Mouse (Mus musculus) hindbrain, embryonic 12.5 days (tissue): ENCODE results near the gene Aadacl4. TPM values are rescaled to one million over a fixed set of nuclear protein-coding genes. Genes with fewer than 3 reads are reported as not detected.
A peak's percentile ranks its signal among the peaks of the same experiment; 100 is the strongest.
"Not testable (repeated sequence)": the region's sequence is repeated elsewhere in the genome, so short reads cannot be mapped to it uniquely, and the experiment has no call there.

Source experiments
- ATAC-seq: fragments of 200-750 bp; cut with Nextera tagmentation; 2 replicates; pipeline ENCODE4 v1.8.0; 2017; ENCODE audit warnings: moderate TSS enrichment; ENCODE audit not compliant: low FRiP score
- H3K27ac ChIP-seq: fragments of 300-500 bp; sonication (generic); 2 replicates; pipeline ENCODE4 v1.5.1; 2016; ENCODE audit warnings: mild to moderate bottlenecking
- H3K27me3 ChIP-seq: fragments of 300-500 bp; sonication (generic); 2 replicates; pipeline ENCODE4 v1.6.1; 2016; ENCODE audit warnings: mild to moderate bottlenecking
- H3K36me3 ChIP-seq: fragments of 300-500 bp; sonication (generic); 2 replicates; pipeline ENCODE4 v1.6.1; 2016; ENCODE audit warnings: mild to moderate bottlenecking
- H3K4me1 ChIP-seq: fragments of 300-500 bp; sonication (generic); 2 replicates; pipeline ENCODE4 v1.6.1; 2016
- H3K4me2 ChIP-seq: fragments of 300-500 bp; sonication (generic); replicated peaks from 2 replicates; pipeline ENCODE4 v1.6.1; 2016; ENCODE audit warnings: mild to moderate bottlenecking
- H3K4me3 ChIP-seq: fragments of 300-500 bp; sonication (generic); 2 replicates; pipeline ENCODE4 v1.5.1; 2016; ENCODE audit warnings: mild to moderate bottlenecking
- H3K9ac ChIP-seq: fragments of 300-500 bp; sonication (generic); 2 replicates; pipeline ENCODE4 v1.6.1; 2016; ENCODE audit warnings: mild to moderate bottlenecking, moderate library complexity
- H3K9me3 ChIP-seq: fragments of 300-500 bp; sonication (generic); replicated peaks from 2 replicates; pipeline ENCODE4 v1.6.1; 2016; ENCODE audit warnings: mild to moderate bottlenecking
- WGBS: fragments of 180-500 bp; shearing (Covaris S2); methylation state at CpG from one replicate; pipeline ENCODE4 v1.1.7; 2016; 5-methylcytosine and 5-hydroxymethylcytosine counted together
- polyA plus RNA-seq: library from polyadenylated mRNA; unstranded; fragments of >200 nt; fragmentation: Nextera tagmentation; extraction: Ambion mirVana; gene quantifications from 2 replicates; pipeline ENCODE4 v1.2.1, GENCODE M21; 2016

Gene Aadacl4
- polyA plus RNA-seq = not detected in 2 replicates

DNA sequence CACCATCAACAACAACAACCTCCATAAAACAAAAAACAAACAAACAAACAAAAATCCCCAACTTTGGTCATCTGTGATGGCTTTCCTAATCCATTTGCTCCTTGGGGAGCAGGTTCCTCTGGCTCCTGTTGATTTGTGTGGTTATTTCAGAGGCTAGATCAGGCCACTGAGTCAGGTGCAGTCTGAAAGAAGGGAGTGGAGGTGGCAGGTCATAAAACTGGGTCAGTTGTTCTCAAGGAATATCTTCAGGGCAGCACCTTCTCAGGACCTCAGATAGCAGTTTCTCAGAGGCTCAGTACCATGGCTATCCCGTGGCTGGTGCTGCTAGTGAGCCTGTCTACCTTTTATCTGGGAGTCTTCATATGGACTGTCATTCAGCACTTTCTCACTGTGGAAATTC lies at the start of gene Aadacl4:
Gene Aadacl4, plus strand, starts transcription at position 301 of the 400 bp plus-strand sequence.
- no peaks in the 10 kb centered on the region for H3K4me1 ChIP-seq
- H3K27me3 ChIP-seq = no peaks in the 10 kb centered on the region
- ATAC-seq = no peak
- H3K27ac ChIP-seq = no peak within 1 kb of the TSS
- H3K4me3 ChIP-seq = no peak within 1 kb of the TSS
- no peak within 1 kb of the TSS for H3K9ac ChIP-seq
- H3K9me3 ChIP-seq = peaks cover 42% of the 10 kb centered on the region
- no peaks in the 10 kb centered on the region for H3K36me3 ChIP-seq
- WGBS = 50% methylated on average over 1 of the region's 1 CpGs
- H3K4me2 ChIP-seq = no peak within 1 kb of the TSS

DNA sequence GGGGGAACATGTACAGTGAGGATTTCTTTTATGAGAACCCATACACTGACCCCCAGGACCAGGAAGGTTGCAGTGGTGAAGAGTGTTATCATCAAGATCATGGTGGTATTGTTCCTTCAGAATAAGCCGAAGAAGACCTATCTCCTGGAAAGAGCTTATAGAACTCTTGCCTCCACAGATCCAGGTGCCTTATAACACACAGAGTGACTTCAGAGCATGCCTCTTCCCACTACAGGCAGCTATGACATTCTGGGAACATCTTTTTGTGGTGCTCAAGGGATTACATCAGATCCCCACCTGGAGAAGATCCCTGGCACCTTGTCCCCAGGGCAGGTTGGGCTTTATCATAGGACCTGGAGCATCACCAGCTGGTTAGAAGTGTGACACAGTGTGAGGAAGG lies 48.5 kb upstream of the Aadacl4 start, which contains the start of gene Gm13124:
Gene Gm13124, minus strand, starts transcription at position 101 of the 400 bp plus-strand sequence.
- ATAC-seq = no peak
- no peaks in the 10 kb centered on the region for H3K4me1 ChIP-seq
- H3K4me2 ChIP-seq = no peak within 1 kb of the TSS
- H3K4me3 ChIP-seq = no peak within 1 kb of the TSS
- H3K9me3 ChIP-seq = peaks cover 50% of the 10 kb centered on the region
- no peak within 1 kb of the TSS for H3K27ac ChIP-seq
- H3K36me3 ChIP-seq = no peaks in the 10 kb centered on the region
- H3K27me3 ChIP-seq = no peaks in the 10 kb centered on the region
- WGBS = 100% methylated on average over 1 of the region's 1 CpGs
- no peak within 1 kb of the TSS for H3K9ac ChIP-seq

DNA sequence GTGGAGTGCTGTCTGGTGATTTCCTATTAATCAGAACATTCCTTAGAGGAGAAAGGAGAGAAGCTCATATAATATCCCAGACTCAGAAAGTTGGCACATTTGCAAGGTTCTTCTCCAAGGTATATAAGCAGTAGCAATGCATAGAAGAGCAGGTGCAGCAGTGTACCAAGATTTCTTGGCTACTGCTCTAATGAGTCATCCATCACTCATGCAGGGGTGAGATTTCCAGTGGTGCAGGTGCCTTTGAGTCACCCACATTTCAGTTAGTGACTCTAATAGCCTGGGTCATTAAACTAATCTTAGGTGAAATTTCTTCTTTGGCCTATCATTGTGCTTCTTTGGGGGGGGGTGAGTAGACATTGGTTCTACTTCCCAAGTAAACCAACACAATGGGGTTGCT lies 45.8 kb upstream of the Aadacl4 start:
- no peaks in the 10 kb centered on the region for H3K27me3 ChIP-seq
- no peak for ATAC-seq
- H3K27ac ChIP-seq = no peak overlapping the region
- H3K36me3 ChIP-seq = no peaks in the 10 kb centered on the region
- no peak overlapping the region for H3K4me3 ChIP-seq
- H3K9ac ChIP-seq = no peak overlapping the region
- peaks cover 24% of the 10 kb centered on the region for H3K9me3 ChIP-seq
- H3K4me1 ChIP-seq = no peaks in the 10 kb centered on the region
- H3K4me2 ChIP-seq = no peak overlapping the region

DNA sequence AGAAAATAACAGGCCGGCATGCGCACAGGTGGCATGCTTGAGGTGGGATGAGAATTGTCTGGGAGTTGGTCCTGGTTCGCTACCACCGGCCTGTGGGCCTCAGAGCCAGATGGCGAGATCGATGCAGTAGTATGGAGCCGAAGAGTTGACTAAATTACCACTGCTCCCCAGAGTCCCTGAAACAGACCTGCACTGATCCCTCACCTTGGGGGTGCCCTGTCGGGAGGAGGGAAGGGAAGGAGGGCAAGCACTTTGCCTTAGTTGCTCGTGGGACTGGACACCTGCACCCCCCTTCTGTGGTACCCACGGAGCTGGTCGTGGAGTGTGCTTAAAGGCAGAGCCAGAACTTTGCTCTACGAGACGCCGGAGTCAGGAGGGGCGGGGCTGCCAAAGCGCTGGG lies 27.3 kb upstream of the Aadacl4 start:
- not testable (repeated sequence) for H3K36me3 ChIP-seq, H3K4me1 ChIP-seq, H3K27me3 ChIP-seq, H3K4me2 ChIP-seq, H3K4me3 ChIP-seq, H3K9ac ChIP-seq, H3K27ac ChIP-seq
- 79% methylated on average over 14 of the region's 16 CpGs for WGBS
- 0 out of 2 replicates have a peak, but pooled peaks have one; percentile 40 for ATAC-seq
- H3K9me3 ChIP-seq = peaks cover 36% of the 10 kb centered on the region

DNA sequence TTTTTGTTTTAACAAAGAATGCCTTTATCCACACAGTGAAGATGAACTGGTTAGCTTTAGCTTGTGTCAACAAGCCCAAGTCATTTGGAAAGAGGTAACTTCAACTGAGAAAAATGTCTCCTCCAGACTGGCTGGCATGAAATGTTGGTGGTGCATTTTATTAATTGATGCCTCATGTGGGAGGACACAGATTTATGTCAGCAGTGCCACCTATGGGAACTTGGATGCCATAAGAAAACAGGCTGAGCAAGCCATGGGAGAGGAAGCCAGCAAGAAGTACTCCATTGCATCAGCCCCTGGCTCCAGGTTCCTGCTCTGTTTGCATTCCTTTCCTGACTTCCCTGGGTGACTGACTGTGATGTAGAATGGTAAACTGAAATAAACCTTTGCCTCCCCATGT lies 20.7 kb upstream of the Aadacl4 start:
- H3K4me1 ChIP-seq = no peaks in the 10 kb centered on the region

DNA sequence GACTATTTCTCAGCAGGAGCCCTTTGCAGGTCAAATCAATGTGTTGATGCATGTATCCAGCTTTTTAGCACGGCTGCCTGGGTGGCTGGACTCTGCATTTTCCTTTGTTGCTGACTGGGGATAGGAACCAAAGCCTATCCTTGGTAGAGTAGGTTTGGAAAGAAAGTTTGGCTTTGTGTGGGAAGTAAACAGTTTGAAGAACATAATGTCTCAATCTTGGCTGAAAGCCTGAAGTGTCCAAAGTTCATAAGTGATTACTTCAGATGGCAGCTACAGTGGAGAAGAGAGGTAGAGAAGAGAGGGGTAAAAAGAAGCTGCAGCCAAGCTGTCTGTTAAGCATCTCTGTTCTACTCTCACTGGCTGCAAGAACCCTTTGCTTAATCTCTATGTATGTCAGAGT lies 1.1 kb downstream of the Aadacl4 start:
- Histone ChIP-seq H3K27me3 (no peaks in the 10 kb centered on the region), H3K36me3 (no peaks in the 10 kb centered on the region), H3K9me3 (peaks cover 50% of the 10 kb centered on the region), H3K9ac (no peak overlapping the region), H3K27ac (no peak overlapping the region), H3K4me1 (no peaks in the 10 kb centered on the region), H3K4me2 (no peak overlapping the region), H3K4me3 (no peak overlapping the region)
- ATAC-seq = no peak
- 63% methylated on average over 1 of the region's 1 CpGs for WGBS

More for the DNA sequence above, 20.7 kb upstream of the Aadacl4 start:
- H3K4me3 ChIP-seq = no peak overlapping the region
- no peak overlapping the region for H3K27ac ChIP-seq
- no peak overlapping the region for H3K4me2 ChIP-seq
- no peaks in the 10 kb centered on the region for H3K36me3 ChIP-seq
- H3K9ac ChIP-seq = no peak overlapping the region
- H3K9me3 ChIP-seq = peaks cover 24% of the 10 kb centered on the region
- ATAC-seq = no peak
- H3K27me3 ChIP-seq = no peaks in the 10 kb centered on the region

DNA sequence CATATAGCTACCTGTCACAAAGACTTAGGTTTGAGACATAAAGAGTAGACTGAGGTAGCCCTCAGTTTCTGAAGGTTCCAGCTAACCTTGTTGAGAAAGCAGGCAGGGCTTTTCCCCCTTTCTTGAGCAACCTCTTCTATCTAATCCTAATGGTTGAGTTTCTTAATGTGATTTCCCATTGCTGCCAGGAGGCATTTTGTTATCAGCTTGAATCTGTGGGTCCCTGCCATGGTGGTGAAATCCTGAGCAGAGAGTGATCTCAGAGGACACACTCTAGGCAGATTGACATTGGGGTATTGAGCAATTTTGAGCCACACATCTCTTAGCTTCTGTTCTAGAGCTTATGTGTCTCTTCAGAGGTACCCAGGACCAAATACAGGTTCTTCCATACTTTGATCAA lies 24.8 kb downstream of the Aadacl4 start:
- H3K27ac ChIP-seq = no peak overlapping the region
- ATAC-seq = no peak
- H3K27me3 ChIP-seq = no peaks in the 10 kb centered on the region
- no peak overlapping the region for H3K9ac ChIP-seq
- H3K4me1 ChIP-seq = no peaks in the 10 kb centered on the region
- no peak overlapping the region for H3K4me3 ChIP-seq
- H3K9me3 ChIP-seq = peaks cover 29% of the 10 kb centered on the region
- no peak overlapping the region for H3K4me2 ChIP-seq
- no peaks in the 10 kb centered on the region for H3K36me3 ChIP-seq

Other genes with a start within 250 kb of the Aadacl4 start
- not detected in 2 replicates for gene Pramef20, start 235.8 kb upstream of the Aadacl4 start, polyA plus RNA-seq
- 0.14 TPM in 1 of 2 replicates, not detected in the other for gene Pramef12, start 205.2 kb upstream of the Aadacl4 start, polyA plus RNA-seq
- 0.22 and 0.33 TPM in 2 replicates for gene 1700012P22Rik, start 174.9 kb upstream of the Aadacl4 start, polyA plus RNA-seq
- gene Gm9944, start 160.4 kb upstream of the Aadacl4 start, polyA plus RNA-seq = not detected in 2 replicates
- not detected in 2 replicates for gene Aadacl3, start 150.0 kb upstream of the Aadacl4 start, polyA plus RNA-seq
- gene 9430007A20Rik, start 93.9 kb upstream of the Aadacl4 start, polyA plus RNA-seq = not detected in 2 replicates
- gene Gm13124, start 48.6 kb upstream of the Aadacl4 start, polyA plus RNA-seq = not detected in 2 replicates
- not detected in 2 replicates for gene Gm436, start 72.7 kb downstream of the Aadacl4 start, polyA plus RNA-seq
- gene Gm13178, start 107.7 kb downstream of the Aadacl4 start, polyA plus RNA-seq = not detected in 2 replicates
- not detected in 2 replicates for gene Gm438, start 172.9 kb downstream of the Aadacl4 start, polyA plus RNA-seq